Mouse (Mus musculus): ENCODE measurements around the gene Atn1.
"Not testable (repeated sequence)": the region's sequence is repeated elsewhere in the genome, so short reads cannot be mapped to it uniquely, and the experiment has no call there.

Gene Atn1

GRCm38 (mm10) chr6:124755831-124756595 lies at the start of gene Atn1, which contains the start of gene Gm45234:
TSS of gene Atn1 (minus strand) at chr6:124756524.
TSS of gene Gm45234 (minus strand) at chr6:124756021.
- peak; percentile 65 for DNase-seq

- DNase-seq: peak; percentile 97
Observed at GRCm38 (mm10) chr6:124805341-124806321, 49.3 kb upstream of the Atn1 start.

- DNase-seq: no peak
Observed at GRCm38 (mm10) chr6:124804341-124804740, 48.0 kb upstream of the Atn1 start.

GRCm38 (mm10) chr6:124803691-124804090 lies 47.4 kb upstream of the Atn1 start:
- not testable (repeated sequence) for DNase-seq

GRCm38 (mm10) chr6:124803061-124803460 lies 46.7 kb upstream of the Atn1 start:
- no peak for DNase-seq

GRCm38 (mm10) chr6:124802400-124802799 lies 46.1 kb upstream of the Atn1 start:
- peak; percentile 54 for DNase-seq

GRCm38 (mm10) chr6:124796200-124796599 lies 39.9 kb upstream of the Atn1 start:
- DNase-seq: no peak

- DNase-seq: peak; percentile 90
Observed at GRCm38 (mm10) chr6:124795781-124796180, 39.5 kb upstream of the Atn1 start.

GRCm38 (mm10) chr6:124791911-124792310 lies 35.6 kb upstream of the Atn1 start:
- peak; percentile 85 for DNase-seq

GRCm38 (mm10) chr6:124790121-124790520 lies 33.8 kb upstream of the Atn1 start:
- no peak for DNase-seq

- DNase-seq: no peak
Observed at GRCm38 (mm10) chr6:124789519-124789918, 33.2 kb upstream of the Atn1 start.

GRCm38 (mm10) chr6:124787722-124788121 lies 31.4 kb upstream of the Atn1 start:
- DNase-seq: no peak

GRCm38 (mm10) chr6:124786756-124787420 lies 30.6 kb upstream of the Atn1 start:
- peak; percentile 79 for DNase-seq

- peak; percentile 67 for DNase-seq
Observed at GRCm38 (mm10) chr6:124782436-124782835, 26.1 kb upstream of the Atn1 start.

- no peak for DNase-seq
Observed at GRCm38 (mm10) chr6:124780917-124781316, 24.6 kb upstream of the Atn1 start.

GRCm38 (mm10) chr6:124779984-124780416 lies 23.7 kb upstream of the Atn1 start:
- peak; percentile 57 for DNase-seq

GRCm38 (mm10) chr6:124779222-124779983 lies 23.1 kb upstream of the Atn1 start, which contains the start of gene Lrrc23:
TSS of gene Lrrc23 (minus strand) at chr6:124779727.
- DNase-seq: peak; percentile 55

GRCm38 (mm10) chr6:124770511-124770910 lies 14.2 kb upstream of the Atn1 start:
- no peak for DNase-seq

GRCm38 (mm10) chr6:124770013-124770412 lies 13.7 kb upstream of the Atn1 start:
- no peak for DNase-seq

GRCm38 (mm10) chr6:124769101-124769765 lies 12.9 kb upstream of the Atn1 start, which contains the start of gene Eno2:
TSS of gene Eno2 (minus strand) at chr6:124769673.
- DNase-seq: no peak

- DNase-seq: no peak
Observed at GRCm38 (mm10) chr6:124768704-124769044, 12.3 kb upstream of the Atn1 start.
